Mouse (Mus musculus) heart, adult 2 months (tissue): ENCODE data around the gene B3galt5. TPM values are rescaled to one million over a fixed set of nuclear protein-coding genes. Genes with fewer than 3 reads are reported as not detected.
"Not testable (repeated sequence)": the region's sequence is repeated elsewhere in the genome, so short reads cannot be mapped to it uniquely, and the experiment has no call there.

Experiments
- DNase-seq, 2 experiments: peaks; one replicate each; pipeline ENCODE4 v3.0.0; 2021
- H3K27ac ChIP-seq: fragments of 200-600 bp; 2 replicates; pipeline ENCODE4 v1.8.1; 2022
- H3K27me3 ChIP-seq: fragments of 200-500 bp; 2 replicates; pipeline ENCODE4 v1.6.1; 2012; ENCODE audit warnings: mild to moderate bottlenecking, low read length, inconsistent platforms, mixed read lengths; ENCODE audit not compliant: control insufficient read depth, insufficient read depth
- H3K36me3 ChIP-seq: fragments of 200-500 bp; 2 replicates; pipeline ENCODE4 v1.6.1; 2012; ENCODE audit warnings: low read length, inconsistent platforms; ENCODE audit not compliant: control insufficient read depth, insufficient read depth
- H3K4me1 ChIP-seq: fragments of 200-500 bp; 2 replicates; pipeline ENCODE4 v1.6.1; 2011; ENCODE audit warnings: low read length; ENCODE audit not compliant: control insufficient read depth, insufficient read depth
- H3K4me3 ChIP-seq: fragments of 200-600 bp; 2 replicates; pipeline ENCODE4 v1.8.1; 2022
- H3K79me2 ChIP-seq: fragments of 200-500 bp; replicated peaks from 2 replicates; pipeline ENCODE4 v1.6.1; 2012; ENCODE audit warnings: mild to moderate bottlenecking, inconsistent platforms, low read length, moderate library complexity, mixed read lengths; ENCODE audit not compliant: control insufficient read depth, insufficient read depth
- H3K9ac ChIP-seq: fragments of 200-500 bp; 2 replicates; pipeline ENCODE4 v1.6.1; 2012; ENCODE audit warnings: low read depth, mild to moderate bottlenecking, control low read depth, inconsistent platforms, low read length, mixed read lengths
- CTCF ChIP-seq: fragments of 200-600 bp; IDR thresholded peaks from 2 replicates; pipeline ENCODE4 v1.8.1; 2022; ENCODE audit warnings: antibody characterized with exemption, mild to moderate bottlenecking, moderate library complexity
- EP300 ChIP-seq: fragments of 200-500 bp; IDR thresholded peaks from 2 replicates; pipeline ENCODE4 v1.6.1; 2011; ENCODE audit warnings: low read depth, low read length, control low read depth; ENCODE audit not compliant: insufficient read depth
- POLR2A ChIP-seq: fragments of 200-500 bp; IDR thresholded peaks from 2 replicates; pipeline ENCODE4 v1.6.1; 2011; ENCODE audit warnings: mild to moderate bottlenecking, low read depth, low read length, control low read depth; ENCODE audit not compliant: insufficient read depth
- WGBS: fragments of 180-500 bp; shearing (Covaris S2); methylation state at CpG from one replicate; pipeline ENCODE4 v1.1.7; 2018; 5-methylcytosine and 5-hydroxymethylcytosine counted together
- intact Hi-C: fragments of 180-260 bp; cut with DNase I; formaldehyde crosslinking; loops from one replicate; pipeline ENCODE4 v1.15.1; 2025
- polyA plus RNA-seq: library from polyadenylated mRNA; depleted of rRNA; stranded (reverse); fragments of >200 nt; gene quantifications from 2 replicates; pipeline ENCODE4 v1.2.3, GENCODE M21; 2012
- total RNA-seq, 2 experiments: library from RNA; stranded (reverse); gene quantifications; 2 replicates each; pipeline ENCODE4 v1.2.3; 2021

The B3galt5 gene
- total and polyA plus RNA-seq, 3 experiments: not detected

DNA sequence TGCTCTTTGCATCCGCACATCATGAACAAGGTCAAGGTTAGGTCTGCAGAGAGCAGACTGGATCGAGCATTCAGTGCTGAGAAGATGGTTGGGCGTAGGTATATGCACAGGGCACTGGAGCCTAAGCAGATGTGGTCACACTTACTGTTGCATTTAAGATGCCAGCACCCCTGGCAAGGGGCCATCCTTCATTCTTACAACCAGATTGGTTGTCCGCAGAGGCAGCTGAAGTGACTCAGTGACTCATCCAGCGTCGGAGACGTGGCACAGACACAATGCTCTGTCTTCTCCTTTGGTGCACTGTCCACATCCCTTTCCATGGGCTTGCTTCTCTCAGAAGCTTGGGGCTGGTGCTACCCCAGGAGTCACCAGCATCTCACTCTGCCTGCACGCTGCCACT, 82.2 kb downstream of the B3galt5 start:
- H3K4me3 ChIP-seq: no peak overlapping the region
- no peaks in the 10 kb centered on the region for H3K79me2 ChIP-seq
- H3K36me3 ChIP-seq: no peaks in the 10 kb centered on the region
- H3K27ac ChIP-seq: no peak overlapping the region
- WGBS: 84% methylated on average over 8 of the region's 8 CpGs
- DNase-seq: no peak
- TF ChIP-seq CTCF: no peak
- TF ChIP-seq POLR2A: no peak
- no peak for TF ChIP-seq EP300
- intact Hi-C loops: no loop called here
- no peaks in the 10 kb centered on the region for H3K4me1 ChIP-seq
- H3K9ac ChIP-seq: no peak overlapping the region
- H3K27me3 ChIP-seq: no peaks in the 10 kb centered on the region

GRCm38 (mm10) chr16:96322739-96323138, 87.1 kb downstream of the B3galt5 start:
- intact Hi-C loops: no loop called here
- WGBS: 87% methylated on average over 1 of the region's 1 CpGs
- no peaks in the 10 kb centered on the region for H3K27me3 ChIP-seq
- H3K79me2 ChIP-seq: no peaks in the 10 kb centered on the region
- H3K4me1 ChIP-seq: no peaks in the 10 kb centered on the region
- TF ChIP-seq EP300: no peak
- no peak for TF ChIP-seq CTCF
- no peak for TF ChIP-seq POLR2A
- H3K27ac ChIP-seq: no peak overlapping the region
- no peak overlapping the region for H3K9ac ChIP-seq
- no peaks in the 10 kb centered on the region for H3K36me3 ChIP-seq
- no peak overlapping the region for H3K4me3 ChIP-seq
- no peak for DNase-seq

- TF ChIP-seq CTCF (no peak), POLR2A (no peak), EP300 (no peak)
- H3K27me3 ChIP-seq: no peaks in the 10 kb centered on the region
- intact Hi-C loops: no loop called here
- no peak overlapping the region for H3K27ac ChIP-seq
- no peak overlapping the region for H3K9ac ChIP-seq
- H3K36me3 ChIP-seq: no peaks in the 10 kb centered on the region
- DNase-seq: no peak
- no peaks in the 10 kb centered on the region for H3K4me1 ChIP-seq
- no peak overlapping the region for H3K4me3 ChIP-seq
- WGBS: 75% methylated on average over 4 of the region's 4 CpGs
- no peaks in the 10 kb centered on the region for H3K79me2 ChIP-seq
Measured at GRCm38 (mm10) chr16:96323166-96323565, 87.6 kb downstream of the B3galt5 start.

DNA sequence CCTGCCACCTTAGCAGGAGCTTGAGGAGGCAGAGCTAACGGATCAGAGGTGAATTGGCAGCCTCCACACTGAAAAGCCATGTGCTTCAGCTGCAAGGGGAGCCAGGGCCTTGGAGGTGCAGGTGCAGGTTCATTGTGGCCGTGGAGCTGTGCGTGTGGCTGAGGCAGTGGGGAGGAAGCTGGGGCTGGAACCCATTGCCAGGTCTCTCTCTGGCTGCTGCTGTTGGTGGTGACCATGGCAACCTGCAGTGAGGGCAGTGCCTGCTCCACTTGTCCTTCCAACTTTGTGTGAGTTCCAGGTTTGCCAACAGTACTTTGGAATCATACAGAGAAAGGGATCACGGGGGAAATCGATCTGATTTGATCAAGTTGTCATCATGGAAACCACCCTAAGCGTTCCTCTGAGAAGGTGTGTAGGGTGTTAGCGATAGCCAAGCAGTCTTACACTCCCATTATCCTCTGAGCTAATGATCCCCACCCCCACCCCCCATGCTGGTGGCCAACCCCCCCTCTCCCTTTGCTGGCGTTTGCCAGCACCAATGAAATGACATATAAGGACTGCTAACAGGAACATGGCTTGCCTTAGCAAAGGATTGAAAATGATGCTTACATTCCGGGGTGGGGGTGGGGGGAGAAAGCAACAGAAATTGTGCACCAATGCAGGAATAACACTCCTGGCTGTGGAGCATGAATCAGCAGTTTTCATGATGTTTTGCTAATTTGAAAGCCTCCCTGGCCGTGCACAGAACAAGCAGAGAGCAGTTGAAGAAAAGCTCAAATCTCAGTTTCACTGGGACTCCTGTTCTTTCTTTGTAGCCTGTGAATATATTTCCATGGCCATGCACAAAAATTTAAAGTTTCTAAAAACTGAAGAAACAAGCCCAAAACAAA, 90.8 kb downstream of the B3galt5 start:
- 46% methylated on average over 10 of the region's 10 CpGs for WGBS

DNA sequence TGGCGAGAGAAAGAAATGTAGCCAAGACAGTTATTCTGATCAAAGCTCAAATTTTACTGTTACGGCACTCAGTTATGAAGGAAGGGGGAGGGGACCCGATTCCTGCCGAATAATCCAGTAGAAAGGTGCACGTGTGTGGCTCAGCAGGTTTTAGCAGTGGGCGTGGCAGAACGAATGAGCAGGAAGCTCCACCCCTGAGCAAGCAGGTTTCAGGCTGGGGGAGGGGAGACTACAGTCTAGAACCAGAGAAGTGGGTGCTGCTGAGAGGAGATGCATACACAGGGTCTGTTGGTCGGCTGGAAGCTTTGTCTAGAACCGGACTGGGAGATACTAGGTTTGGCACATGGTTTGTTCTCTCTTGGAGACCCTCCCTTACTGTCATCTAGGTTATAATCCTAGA, 91.7 kb downstream of the B3galt5 start:
- DNase-seq, H3K4me3 ChIP-seq, H3K79me2 ChIP-seq, H3K36me3 ChIP-seq, H3K9ac ChIP-seq, H3K4me1 ChIP-seq, H3K27ac ChIP-seq, H3K27me3 ChIP-seq: not testable (repeated sequence)
- WGBS: 47% methylated on average over 9 of the region's 9 CpGs
- intact Hi-C loops: loop anchor here (5.0 kb wide), 1 partner anchor 40 kb away; no protein-coding TSS in a partner anchor

More for the DNA sequence above, 90.8 kb downstream of the B3galt5 start:
- no peaks in the 10 kb centered on the region for H3K79me2 ChIP-seq
- H3K27me3 ChIP-seq: no peaks in the 10 kb centered on the region
- TF ChIP-seq EP300 (no peak), POLR2A (no peak), CTCF (no peak)
- H3K27ac ChIP-seq: no peak overlapping the region
- intact Hi-C loops: loop anchor here (5.0 kb wide), 1 partner anchor 39 kb away; no protein-coding TSS in a partner anchor
- no peaks in the 10 kb centered on the region for H3K36me3 ChIP-seq
- no peak for DNase-seq
- H3K4me3 ChIP-seq: no peak overlapping the region
- H3K9ac ChIP-seq: no peak overlapping the region
- H3K4me1 ChIP-seq: no peaks in the 10 kb centered on the region

DNA sequence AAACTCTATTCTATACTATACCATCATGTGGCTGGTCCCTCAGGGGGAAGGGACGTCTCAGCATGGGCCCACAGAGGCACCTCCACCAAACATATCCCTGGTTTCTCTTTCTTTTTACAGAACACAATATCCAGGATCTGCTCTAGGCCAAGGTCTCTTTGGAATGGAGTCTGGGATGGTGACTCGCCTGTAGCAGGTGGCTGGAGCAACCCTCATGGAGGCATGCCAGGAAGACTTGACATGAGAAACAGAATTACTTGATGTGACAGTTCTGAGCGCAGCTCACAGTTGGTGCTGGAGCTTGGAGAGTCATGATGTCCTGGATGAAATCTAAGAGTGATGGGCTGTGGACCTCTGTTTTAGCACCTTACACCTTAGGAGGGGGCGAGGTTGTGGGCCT, 104.0 kb downstream of the B3galt5 start:
- intact Hi-C loops: no loop called here
- Histone ChIP-seq H3K27ac (no peak overlapping the region), H3K9ac (no peak overlapping the region), H3K4me1 (no peaks in the 10 kb centered on the region), H3K36me3 (no peaks in the 10 kb centered on the region), H3K4me3 (no peak overlapping the region), H3K27me3 (no peaks in the 10 kb centered on the region), H3K79me2 (no peaks in the 10 kb centered on the region)
- no peak for DNase-seq
- WGBS: 70% methylated on average over 4 of the region's 4 CpGs
- TF ChIP-seq CTCF (no peak), POLR2A (no peak), EP300 (no peak)
